Mouse (Mus musculus): ENCODE results near the gene Xrcc1. TPM values are rescaled to one million over a fixed set of nuclear protein-coding genes. Genes with fewer than 3 reads are reported as not detected.

Gene Xrcc1
- polyA plus RNA-seq, 1 experiment from 2014 or later: 37.0 TPM

DNA sequence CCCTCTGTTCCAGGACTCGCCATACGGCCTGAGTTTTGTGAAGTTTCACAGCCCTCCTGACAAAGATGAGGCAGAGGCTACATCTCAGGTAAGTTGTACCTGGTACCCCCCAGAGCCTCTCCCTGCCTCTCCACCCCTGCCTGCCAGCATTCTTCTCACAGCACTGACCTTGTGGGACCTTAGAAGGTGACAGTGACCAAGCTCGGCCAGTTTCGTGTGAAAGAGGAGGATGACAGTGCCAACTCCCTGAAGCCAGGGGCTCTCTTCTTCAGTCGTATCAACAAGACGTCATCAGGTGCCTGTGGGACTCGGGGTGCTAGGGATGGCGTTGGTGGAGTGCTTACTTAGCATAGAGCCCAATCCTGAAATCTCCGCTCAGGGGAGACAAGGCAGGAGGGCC is 20.1 kb downstream of the Xrcc1 start:
- 90% methylated on average over 9 of the region's 9 CpGs for WGBS
- no peak overlapping the region for H3K27ac ChIP-seq (ENCODE audit: low read length)
- no peak overlapping the region for H3K4me2 ChIP-seq (replicated peaks; ENCODE audit: low read depth, low read length)
- no peak for TF ChIP-seq CTCF (IDR thresholded peaks at IDR 0.05)
- TF ChIP-seq EP300 (IDR thresholded peaks at IDR 0.05): no peak
- peaks cover 23% of the 10 kb centered on the region for H3K36me3 ChIP-seq (ENCODE audit: insufficient read depth, low read length)
- no peak overlapping the region for H3K4me3 ChIP-seq (ENCODE audit: low read depth, low read length)
- no peaks in the 10 kb centered on the region for H3K4me1 ChIP-seq (ENCODE audit: insufficient read depth, low read depth, low read length)
- ATAC-seq (no peak), DNase-seq (ENCODE audit: low spot score) (no peak)
- no peaks in the 10 kb centered on the region for H3K27me3 ChIP-seq (replicated peaks; ENCODE audit: insufficient read depth, low read length)
- H3K9ac ChIP-seq (replicated peaks; ENCODE audit: low read depth): no peak overlapping the region
- H3K9me3 ChIP-seq (ENCODE audit: low read length): no peaks in the 10 kb centered on the region

DNA sequence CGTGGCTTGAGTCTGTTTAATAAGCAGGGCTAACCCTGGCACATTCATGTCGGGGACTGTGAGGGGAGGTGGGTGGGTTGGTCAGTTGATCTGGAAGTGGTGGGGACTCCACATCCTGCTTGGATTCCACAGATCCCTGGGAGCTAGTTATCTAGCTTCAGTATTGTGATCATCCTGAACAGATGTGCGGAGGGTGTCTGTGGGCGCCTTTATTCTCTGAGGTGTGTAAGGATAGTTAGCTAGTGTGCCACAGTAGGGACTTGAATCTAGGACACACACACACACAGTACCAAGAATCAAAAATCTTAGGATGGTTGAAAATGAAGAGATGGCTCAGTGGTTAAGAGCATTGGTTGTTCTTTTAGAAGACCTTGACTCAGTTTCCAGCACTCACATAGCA is 22.4 kb downstream of the Xrcc1 start:
- Histone ChIP-seq H3K4me1 (ENCODE audit: insufficient read depth, low read depth, low read length) (no peaks in the 10 kb centered on the region), H3K27me3 (replicated peaks; ENCODE audit: insufficient read depth, low read length) (no peaks in the 10 kb centered on the region), H3K4me2 (replicated peaks; ENCODE audit: low read depth, low read length) (no peak overlapping the region), H3K4me3 (ENCODE audit: low read depth, low read length) (no peak overlapping the region), H3K27ac (ENCODE audit: low read length) (no peak overlapping the region), H3K36me3 (ENCODE audit: insufficient read depth, low read length) (peaks cover 22% of the 10 kb centered on the region), H3K9me3 (ENCODE audit: low read length) (no peaks in the 10 kb centered on the region), H3K9ac (replicated peaks; ENCODE audit: low read depth) (no peak overlapping the region)
- WGBS: 85% methylated on average over 4 of the region's 4 CpGs
- ATAC-seq: no peak
- no peak for DNase-seq (ENCODE audit: low spot score)
- TF ChIP-seq CTCF (IDR thresholded peaks at IDR 0.05): no peak
- TF ChIP-seq EP300 (IDR thresholded peaks at IDR 0.05): no peak

DNA sequence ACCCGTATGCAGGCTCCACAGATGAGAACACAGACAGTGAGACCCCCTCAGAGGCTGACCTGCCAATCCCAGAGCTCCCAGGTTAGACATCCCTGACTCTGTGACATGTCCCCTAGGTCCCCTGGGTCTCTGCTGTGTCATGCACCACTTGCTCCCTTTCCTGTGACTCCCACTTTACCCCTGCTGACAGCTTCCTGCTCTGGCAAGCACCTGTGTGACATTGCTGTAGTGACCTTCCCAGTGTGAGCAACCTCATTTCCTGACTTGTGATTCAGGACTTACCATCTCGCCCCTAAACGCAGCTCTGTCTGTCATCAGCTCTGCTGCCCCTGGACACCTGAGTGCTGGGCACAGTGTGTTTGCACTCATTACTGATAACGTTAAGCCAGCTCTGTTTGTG is 25.0 kb downstream of the Xrcc1 start:
- no peak overlapping the region for H3K4me3 ChIP-seq (ENCODE audit: low read depth, low read length)
- no peak overlapping the region for H3K9ac ChIP-seq (replicated peaks; ENCODE audit: low read depth)
- peaks cover 18% of the 10 kb centered on the region for H3K36me3 ChIP-seq (ENCODE audit: insufficient read depth, low read length)
- no peak overlapping the region for H3K27ac ChIP-seq (ENCODE audit: low read length)
- no peaks in the 10 kb centered on the region for H3K4me1 ChIP-seq (ENCODE audit: insufficient read depth, low read depth, low read length)
- H3K4me2 ChIP-seq (replicated peaks; ENCODE audit: low read depth, low read length): no peak overlapping the region
- H3K9me3 ChIP-seq (ENCODE audit: low read length): no peaks in the 10 kb centered on the region
- no peak for DNase-seq (ENCODE audit: low spot score)
- H3K27me3 ChIP-seq (replicated peaks; ENCODE audit: insufficient read depth, low read length): no peaks in the 10 kb centered on the region
- no peak for TF ChIP-seq EP300 (IDR thresholded peaks at IDR 0.05)
- no peak for TF ChIP-seq CTCF (IDR thresholded peaks at IDR 0.05)
- no peak for ATAC-seq
- WGBS: 72% methylated on average over 4 of the region's 4 CpGs

DNA sequence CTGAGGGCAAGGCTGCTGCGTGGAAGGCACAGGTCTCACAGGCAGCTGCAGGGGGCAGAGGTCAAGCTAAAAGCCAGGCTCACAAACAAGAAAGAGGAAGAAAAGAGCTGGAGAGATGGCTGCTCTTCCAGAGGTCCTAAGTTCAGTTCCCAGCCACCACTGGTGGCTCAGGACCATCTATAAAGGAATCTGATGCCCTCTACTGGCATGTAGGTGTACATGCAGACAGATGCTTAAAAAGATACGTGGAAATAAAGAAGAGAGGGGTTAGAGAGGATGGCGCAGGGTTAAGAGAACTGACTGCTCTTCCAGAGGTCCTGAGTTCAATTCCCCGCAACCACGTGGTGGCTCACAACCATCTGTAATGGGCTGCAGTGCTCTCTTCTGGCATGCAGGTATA is 26.4 kb downstream of the Xrcc1 start:
- no peak for ATAC-seq

DNA sequence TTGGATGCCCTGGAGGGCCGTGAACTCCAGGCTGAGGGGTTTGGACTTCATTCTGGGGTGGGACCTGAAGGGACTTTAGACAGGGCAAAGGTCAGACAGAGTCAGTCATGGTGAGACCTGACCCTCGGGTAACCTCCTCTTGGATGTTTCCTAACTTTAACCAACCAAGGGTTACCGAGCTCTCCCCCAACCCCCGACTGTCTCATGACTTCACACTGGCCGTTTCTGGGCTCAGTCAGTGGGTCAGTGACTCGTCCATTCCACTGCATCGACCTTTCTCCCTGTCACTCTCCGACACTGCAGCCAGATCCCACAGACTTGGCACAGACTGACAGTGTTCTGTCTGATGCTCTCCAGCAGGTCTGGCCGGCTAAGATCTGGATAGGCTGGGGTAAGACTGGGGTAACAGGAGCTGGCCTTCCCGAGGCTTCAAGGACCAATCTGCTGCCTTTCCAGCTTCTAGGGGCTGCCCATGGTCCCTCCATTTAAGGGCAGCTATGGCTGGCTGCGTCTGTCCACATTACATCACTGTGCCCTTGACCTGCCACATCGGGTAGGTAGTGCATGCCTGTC is 28.2 kb downstream of the Xrcc1 start:
- peak; percentile 15 for DNase-seq (ENCODE audit: low spot score)
- ATAC-seq: peak; percentile 32
- H3K4me3 ChIP-seq (ENCODE audit: low read depth, low read length): no peak overlapping the region
- H3K36me3 ChIP-seq (ENCODE audit: insufficient read depth, low read length): 0 out of 2 replicates have a peak, but pooled peaks cover 4% of the 10 kb centered on the region
- no peaks in the 10 kb centered on the region for H3K9me3 ChIP-seq (ENCODE audit: low read length)
- H3K27ac ChIP-seq (ENCODE audit: low read length): no peak overlapping the region
- no peak overlapping the region for H3K4me2 ChIP-seq (replicated peaks; ENCODE audit: low read depth, low read length)
- WGBS: 51% methylated on average over 12 of the region's 12 CpGs
- TF ChIP-seq CTCF (IDR thresholded peaks at IDR 0.05) (no peak), EP300 (IDR thresholded peaks at IDR 0.05) (no peak)
- no peaks in the 10 kb centered on the region for H3K4me1 ChIP-seq (ENCODE audit: insufficient read depth, low read depth, low read length)
- no peak overlapping the region for H3K9ac ChIP-seq (replicated peaks; ENCODE audit: low read depth)
- H3K27me3 ChIP-seq (replicated peaks; ENCODE audit: insufficient read depth, low read length): no peaks in the 10 kb centered on the region

More for the DNA sequence above, 26.4 kb downstream of the Xrcc1 start:
- H3K4me3 ChIP-seq (ENCODE audit: low read depth, low read length): no peak overlapping the region
- H3K4me2 ChIP-seq (replicated peaks; ENCODE audit: low read depth, low read length): no peak overlapping the region
- no peak overlapping the region for H3K9ac ChIP-seq (replicated peaks; ENCODE audit: low read depth)
- no peak for DNase-seq (ENCODE audit: low spot score)
- no peaks in the 10 kb centered on the region for H3K9me3 ChIP-seq (ENCODE audit: low read length)
- peaks cover 11% of the 10 kb centered on the region; the same call in 1 of the 2 replicates for H3K36me3 ChIP-seq (ENCODE audit: insufficient read depth, low read length)
- no peaks in the 10 kb centered on the region for H3K4me1 ChIP-seq (ENCODE audit: insufficient read depth, low read depth, low read length)
- no peak overlapping the region for H3K27ac ChIP-seq (ENCODE audit: low read length)
- H3K27me3 ChIP-seq (replicated peaks; ENCODE audit: insufficient read depth, low read length): no peaks in the 10 kb centered on the region
- WGBS: 52% methylated on average over 5 of the region's 5 CpGs
- TF ChIP-seq EP300 (IDR thresholded peaks at IDR 0.05) (no peak), CTCF (IDR thresholded peaks at IDR 0.05) (peak; percentile 53)

DNA sequence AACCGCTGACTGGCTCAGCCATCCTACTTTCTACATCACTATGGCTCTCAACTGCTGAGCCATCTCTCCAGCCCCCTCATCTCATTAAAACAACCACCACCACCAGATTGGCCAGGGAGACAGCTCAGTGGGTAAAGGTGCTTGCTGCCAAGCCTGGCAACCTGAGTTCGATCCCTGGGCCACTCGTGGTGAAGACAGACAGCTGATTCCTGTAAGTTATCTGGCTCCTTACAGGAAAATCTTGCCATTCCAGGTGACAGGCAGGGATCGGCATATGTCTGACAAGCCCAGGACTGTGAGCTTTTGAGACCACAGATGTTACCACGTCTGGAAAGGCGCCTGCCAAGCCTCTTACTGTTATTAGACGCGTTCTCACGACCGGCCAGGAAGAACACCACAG is 31.7 kb downstream of the Xrcc1 start:
- H3K4me2 ChIP-seq (replicated peaks; ENCODE audit: low read depth, low read length): no peak overlapping the region
- H3K36me3 ChIP-seq (ENCODE audit: insufficient read depth, low read length): no peaks in the 10 kb centered on the region
- no peak for TF ChIP-seq EP300 (IDR thresholded peaks at IDR 0.05)
- TF ChIP-seq CTCF (IDR thresholded peaks at IDR 0.05): no peak
- no peak for DNase-seq (ENCODE audit: low spot score)
- no peak overlapping the region for H3K27ac ChIP-seq (ENCODE audit: low read length)
- 87% methylated on average over 10 of the region's 10 CpGs for WGBS
- no peaks in the 10 kb centered on the region for H3K9me3 ChIP-seq (ENCODE audit: low read length)
- no peak overlapping the region for H3K4me3 ChIP-seq (ENCODE audit: low read depth, low read length)
- no peaks in the 10 kb centered on the region for H3K27me3 ChIP-seq (replicated peaks; ENCODE audit: insufficient read depth, low read length)
- H3K4me1 ChIP-seq (ENCODE audit: insufficient read depth, low read depth, low read length): no peaks in the 10 kb centered on the region
- ATAC-seq: no peak
- H3K9ac ChIP-seq (replicated peaks; ENCODE audit: low read depth): no peak overlapping the region

DNA sequence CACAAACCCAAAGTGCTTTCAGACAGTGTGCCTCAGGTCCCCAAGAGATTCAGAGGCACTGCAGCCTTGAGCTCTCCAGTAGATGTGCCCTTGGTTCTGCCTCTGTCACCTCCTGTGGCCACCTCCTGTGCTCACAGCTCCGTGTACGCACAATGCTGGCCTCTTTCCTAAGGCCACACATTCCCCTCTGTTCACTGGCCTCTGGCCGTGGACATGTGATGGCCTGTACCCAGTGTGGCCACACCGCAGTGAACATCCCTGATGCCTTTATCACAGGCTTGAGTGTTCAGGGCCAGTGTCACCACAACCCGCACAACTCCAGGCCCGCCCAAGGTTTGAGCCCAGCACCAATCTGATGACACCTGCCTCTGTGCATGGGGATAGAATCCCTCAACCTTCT is 38.8 kb downstream of the Xrcc1 start:
- ATAC-seq (no peak), DNase-seq (ENCODE audit: low spot score) (no peak)
- Histone ChIP-seq H3K36me3 (ENCODE audit: insufficient read depth, low read length) (no peaks in the 10 kb centered on the region), H3K4me1 (ENCODE audit: insufficient read depth, low read depth, low read length) (no peaks in the 10 kb centered on the region), H3K27ac (ENCODE audit: low read length) (no peak overlapping the region), H3K9me3 (ENCODE audit: low read length) (no peaks in the 10 kb centered on the region), H3K27me3 (replicated peaks; ENCODE audit: insufficient read depth, low read length) (0 out of 2 replicates have a peak, but pooled peaks cover 9% of the 10 kb centered on the region), H3K4me2 (replicated peaks; ENCODE audit: low read depth, low read length) (no peak overlapping the region), H3K9ac (replicated peaks; ENCODE audit: low read depth) (no peak overlapping the region), H3K4me3 (ENCODE audit: low read depth, low read length) (no peak overlapping the region)
- no peak for TF ChIP-seq EP300 (IDR thresholded peaks at IDR 0.05)
- TF ChIP-seq CTCF (IDR thresholded peaks at IDR 0.05): no peak
- 84% methylated on average over 6 of the region's 6 CpGs for WGBS
